Comparison of ENCODE assay signal across 25 mouse cellular contexts in the genomic region with DNA sequence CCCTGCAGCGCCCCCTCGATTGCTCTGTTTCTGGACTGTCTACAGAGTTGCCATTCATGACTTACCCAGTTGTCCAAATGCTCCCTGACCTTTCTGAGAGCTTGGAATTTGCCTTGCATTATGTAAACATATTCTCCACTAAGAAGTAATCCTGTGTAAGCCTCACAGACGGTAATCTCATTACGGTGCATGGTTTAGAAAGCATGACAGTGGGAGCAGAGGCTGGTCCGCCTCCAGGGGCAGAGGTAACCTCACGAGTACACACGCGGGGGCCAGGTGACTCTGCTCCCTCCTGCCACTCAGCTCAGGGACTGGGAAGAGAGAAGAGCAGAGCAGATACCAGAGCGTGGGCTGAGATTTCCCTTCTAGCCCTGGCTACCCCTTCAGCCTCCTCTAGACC. TPM values are rescaled to one million over a fixed set of nuclear protein-coding genes. Genes with fewer than 3 reads are reported as not detected.
A peak's percentile ranks its signal among the peaks of the same experiment; 100 is the strongest.
DNase-seq lines count a peak whose midpoint lies in the region; ATAC-seq lines count a peak whose summit lies in the region.
"Had no signal": no experiment of that assay in that cellular context is flagged by ENCODE, and none has a peak within 500 bp of the region (broad histone marks: within the 10 kb centered on the region; RNA-seq: fewer than 3 reads in every experiment).

No protein-coding gene starts in this region.

- H3K36me3 ChIP-seq in kidney, embryonic 14.5 days (ENCODE audit: control insufficient read depth, insufficient read depth, low read length), result no peaks in the 10 kb centered on the region
- H3K36me3 ChIP-seq: embryonic facial prominence, embryonic 13.5 days; G1E; heart, embryonic 15.5 days; hindbrain, embryonic 13.5 days; liver, embryonic 13.5 days; midbrain, embryonic 15.5 days; neural tube, embryonic 12.5 days had no signal

- ATAC-seq in kidney, embryonic 14.5 days (ENCODE audit: low FRiP score, low TSS enrichment), result no peak
- ATAC-seq: forebrain, embryonic 13.5 days; midbrain, embryonic 15.5 days; Patski had no signal

- H3K27ac ChIP-seq in kidney, embryonic 14.5 days (ENCODE audit: low read depth, low read length), result no peak overlapping the region
- H3K27ac ChIP-seq: embryonic facial prominence, embryonic 13.5 days; forebrain, embryonic 13.5 days; heart, embryonic 15.5 days; hindbrain, embryonic 13.5 days; liver, embryonic 13.5 days; midbrain, embryonic 15.5 days; neural tube, embryonic 12.5 days had no signal

- no peak overlapping the region for H3K4me3 ChIP-seq in kidney, embryonic 14.5 days (ENCODE audit: low read length)
- H3K4me3 ChIP-seq: embryonic facial prominence, embryonic 13.5 days; forebrain, embryonic 13.5 days; heart, embryonic 15.5 days; hindbrain, embryonic 13.5 days; liver, embryonic 13.5 days; megakaryocyte, embryonic 14.5 days; midbrain, embryonic 15.5 days; neural tube, embryonic 12.5 days had no signal

- no peaks in the 10 kb centered on the region for H3K9me3 ChIP-seq in kidney, embryonic 14.5 days (ENCODE audit: control insufficient read depth, low read length)
- H3K9me3 ChIP-seq: embryonic facial prominence, embryonic 13.5 days; forebrain, embryonic 13.5 days; G1E; heart, embryonic 15.5 days; hindbrain, embryonic 13.5 days; liver, embryonic 13.5 days; midbrain, embryonic 15.5 days; neural tube, embryonic 12.5 days had no signal

- no peak overlapping the region for H3K9ac ChIP-seq in kidney, embryonic 14.5 days (ENCODE audit: low read depth, low read length)
- H3K9ac ChIP-seq: embryonic facial prominence, embryonic 13.5 days; forebrain, embryonic 13.5 days; heart, embryonic 15.5 days; hindbrain, embryonic 13.5 days; liver, embryonic 13.5 days; midbrain, embryonic 15.5 days; neural tube, embryonic 12.5 days had no signal

- no peaks in the 10 kb centered on the region for H3K27me3 ChIP-seq in kidney, embryonic 14.5 days (ENCODE audit: control insufficient read depth, insufficient read depth, low read length)
- H3K27me3 ChIP-seq: embryonic facial prominence, embryonic 13.5 days; forebrain, embryonic 13.5 days; heart, embryonic 15.5 days; hindbrain, embryonic 13.5 days; midbrain, embryonic 15.5 days; neural tube, embryonic 12.5 days; Patski had no signal

- 72% methylated on average over 9 of the region's 9 CpGs for WGBS in kidney, embryonic 14.5 days

- DNase-seq in kidney, adult 18-20 months, result peak; percentile 63
- DNase-seq in retina, adult 2 months (ENCODE audit: low read depth, low spot score), result peak; percentile 77
- DNase-seq in retina, embryonic 14.5 days (ENCODE audit: low spot score), result no peak
- peak; percentile 27 for DNase-seq in kidney, postnatal 10 days
- peak; percentile 75 for DNase-seq in yolk sac, embryonic 10.5 days (ENCODE audit: low spot score)
- DNase-seq in thymus, postnatal 25 days, result no peak
- DNase-seq: B cell, adult 2 months; cerebellum, adult 11-12 months; cerebellum, postnatal 10 days; heart, postnatal 36 days; liver, embryonic 13.5 days; lung, adult 2 months; right cerebral cortex, postnatal 25 days; spleen, adult 18-20 months; thymus, postnatal 36 days had no signal

- H3K4me2 ChIP-seq in kidney, embryonic 14.5 days (replicated peaks; ENCODE audit: low read depth, low read length), result no peak overlapping the region
- H3K4me2 ChIP-seq: embryonic facial prominence, embryonic 13.5 days; forebrain, embryonic 13.5 days; heart, embryonic 15.5 days; hindbrain, embryonic 13.5 days; liver, embryonic 13.5 days; midbrain, embryonic 15.5 days; neural tube, embryonic 12.5 days had no signal

- 0 out of 2 replicates have a peak, but pooled peaks cover 5% of the 10 kb centered on the region for H3K4me1 ChIP-seq in kidney, embryonic 14.5 days (ENCODE audit: control insufficient read depth, insufficient read depth, low read length)
- H3K4me1 ChIP-seq: heart, embryonic 15.5 days had no signal

RNA-seq across cellular contexts. Expression of a gene that starts 37.7 kb away (rescaled TPM):
- polyA plus RNA-seq in kidney, embryonic 14.5 days (2014; fragmentation: Nextera tagmentation; extraction: Ambion mirVana), result 16.8 and 18.5 TPM in 2 replicates
- polyA plus RNA-seq: G1E had no signal

RNA-seq across cellular contexts. Expression of a gene that starts 47.0 kb away (rescaled TPM):
- polyA plus RNA-seq in kidney, embryonic 14.5 days (2014; fragmentation: Nextera tagmentation; extraction: Ambion mirVana), result 33.4 and 52.7 TPM in 2 replicates

Comparison
In these comparisons a context has a peak if more than half of its experiments do, and no peak if none do; other contexts are left out.
1. DNase-seq: peak in kidney, adult 18-20 months (single experiment), retina, adult 2 months (single experiment), kidney, postnatal 10 days (single experiment) and yolk sac, embryonic 10.5 days (single experiment); none in retina, embryonic 14.5 days (single experiment) and thymus, postnatal 25 days (single experiment).